Mouse (Mus musculus) CH12F3 (cell line): ENCODE results near the gene Crygd.
"Not testable (repeated sequence)": the region's sequence is repeated elsewhere in the genome, so short reads cannot be mapped to it uniquely, and the experiment has no call there.

Experiments
- in situ Hi-C: fragments of 300-500 bp; cut with MboI; formaldehyde crosslinking; loops from 2 replicates; pipeline ENCODE4 v1.14.3; 2020; ENCODE audit warnings: low sequenced_read_pairs

Gene Crygd

DNA sequence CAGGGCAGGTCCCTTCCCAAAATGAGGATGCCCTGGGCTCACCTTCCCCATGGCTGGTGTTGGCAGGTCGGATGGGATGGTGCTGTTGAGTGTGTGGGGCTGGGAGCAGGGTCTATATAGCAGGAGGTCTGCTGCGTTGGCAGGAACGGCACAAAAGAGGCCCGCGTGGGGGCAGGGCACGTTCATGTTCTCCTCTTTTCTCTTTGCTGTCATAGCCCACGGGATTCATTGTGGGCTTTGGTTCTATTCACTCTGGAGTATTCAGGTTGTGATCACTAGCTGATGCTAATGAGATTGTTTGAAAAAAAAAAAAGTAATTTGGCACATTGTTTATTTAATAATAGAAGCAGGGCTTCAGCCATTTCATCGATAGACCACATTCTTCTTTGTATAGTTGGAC, at the start of gene Crygd:
Gene Crygd (minus strand): TSS at position 101 of the 400 bp plus-strand sequence.
- in situ Hi-C loops = no loop called here

DNA sequence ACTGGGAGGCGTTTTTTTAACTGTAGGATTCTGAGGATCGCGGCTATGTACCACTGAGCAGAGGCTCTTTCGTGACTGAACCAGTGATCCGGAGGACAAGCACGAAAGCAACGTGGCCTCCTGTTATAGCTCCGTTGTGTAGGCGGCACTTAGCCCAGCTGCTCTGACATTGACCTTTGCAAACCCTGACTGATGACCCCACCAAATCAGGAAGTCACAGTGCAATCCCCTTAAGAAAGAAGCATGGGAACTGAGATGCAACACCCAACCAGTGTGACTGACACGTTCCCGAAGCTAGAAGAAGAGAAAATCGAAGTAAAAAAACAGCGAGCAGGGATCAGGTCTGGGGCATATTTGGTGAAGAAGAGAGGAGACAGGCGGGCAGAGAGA, 49.5 kb upstream of the Crygd start:
- in situ Hi-C loops = no loop called here

DNA sequence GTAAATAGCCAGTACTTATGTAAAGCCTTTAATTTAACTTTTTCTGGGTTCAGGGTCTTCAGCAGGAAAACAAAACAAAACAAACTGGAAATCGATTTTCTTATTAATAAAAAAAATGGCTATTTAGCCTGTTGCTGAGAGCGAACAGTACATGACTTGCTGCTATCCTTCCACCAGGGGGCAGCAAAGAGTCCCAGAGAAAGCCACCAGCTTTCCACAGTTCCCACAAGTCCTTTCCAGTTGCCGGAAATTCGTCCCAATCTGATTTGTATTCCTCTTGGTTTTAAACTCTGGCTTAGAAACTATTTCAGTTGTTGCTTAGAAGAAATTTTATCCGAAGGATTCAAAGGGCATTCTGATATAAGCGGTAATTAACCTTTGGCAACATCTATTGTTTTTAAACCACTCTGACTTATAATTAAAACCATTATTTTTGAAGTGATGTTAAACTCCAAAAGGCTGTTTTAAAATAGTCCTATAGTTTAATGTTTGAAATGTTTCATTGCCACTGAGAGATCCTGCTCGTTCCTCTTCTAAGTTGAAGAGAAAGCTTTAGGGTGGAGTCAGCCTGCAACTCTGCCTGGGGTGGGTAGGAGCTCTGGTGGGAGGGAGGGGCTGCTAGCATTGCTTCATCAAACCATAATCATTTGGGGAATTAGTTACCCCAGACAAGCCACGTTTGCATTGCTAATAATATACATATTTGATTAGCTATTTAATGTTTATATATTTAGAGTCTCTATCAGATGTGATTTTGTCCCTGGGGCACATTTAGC, 49.0 kb upstream of the Crygd start:
- in situ Hi-C loops = no loop called here

DNA sequence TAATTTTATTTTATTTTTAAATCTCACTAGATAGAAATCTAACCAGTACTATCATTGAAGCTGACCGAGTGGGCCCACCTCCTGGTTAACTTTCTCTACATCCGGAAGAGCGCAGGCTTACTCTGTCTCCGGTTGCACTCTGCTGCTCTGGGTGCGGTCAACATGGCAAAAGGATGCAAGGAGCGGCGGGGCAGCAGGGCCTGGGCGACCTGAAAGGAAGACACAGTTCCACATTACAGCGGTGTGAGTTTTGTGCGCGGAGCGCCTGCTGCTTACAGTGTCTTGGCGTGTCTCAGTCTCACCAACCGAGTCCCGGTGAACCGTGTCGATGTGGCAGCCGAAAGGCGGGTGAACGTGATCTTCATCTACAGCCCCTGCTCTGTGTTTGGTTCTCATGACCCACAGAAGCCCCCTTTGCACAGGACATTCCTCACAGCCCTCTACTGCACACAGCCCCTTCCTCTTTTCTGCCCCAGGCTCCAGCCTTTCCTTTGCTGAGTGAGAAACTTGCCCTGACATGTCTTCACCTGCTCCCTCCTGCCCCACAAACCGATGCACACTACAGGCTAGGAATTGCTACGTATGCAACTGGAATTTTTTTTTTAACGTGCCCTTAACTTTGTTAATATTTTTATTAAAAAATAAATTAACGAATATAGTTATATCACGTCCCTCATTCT, 46.6 kb upstream of the Crygd start:
- in situ Hi-C loops = no loop called here

DNA sequence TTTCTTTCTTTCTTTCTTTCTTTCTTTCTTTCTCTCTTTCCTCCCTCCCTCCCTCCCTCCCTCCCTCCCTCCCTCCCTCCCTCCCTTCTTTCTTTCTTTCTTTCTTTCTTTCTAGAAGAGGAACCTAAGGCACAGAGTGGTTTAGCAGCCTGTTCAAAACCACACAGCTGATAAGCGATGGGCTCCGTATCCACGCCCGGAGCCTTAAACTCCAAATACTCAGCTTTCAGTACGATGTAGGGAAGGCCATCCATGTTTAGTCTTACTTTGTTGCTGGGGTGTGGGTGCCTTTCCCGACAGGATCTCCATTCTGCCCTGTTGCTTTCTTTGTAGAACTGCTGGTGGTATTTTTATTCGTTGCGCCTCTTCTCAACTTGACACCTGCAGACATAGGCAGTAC, 45.9 kb upstream of the Crygd start:
- in situ Hi-C loops = no loop called here

GRCm38 (mm10) chr1:65107654-65108279, 44.5 kb upstream of the Crygd start:
- in situ Hi-C loops = no loop called here

DNA sequence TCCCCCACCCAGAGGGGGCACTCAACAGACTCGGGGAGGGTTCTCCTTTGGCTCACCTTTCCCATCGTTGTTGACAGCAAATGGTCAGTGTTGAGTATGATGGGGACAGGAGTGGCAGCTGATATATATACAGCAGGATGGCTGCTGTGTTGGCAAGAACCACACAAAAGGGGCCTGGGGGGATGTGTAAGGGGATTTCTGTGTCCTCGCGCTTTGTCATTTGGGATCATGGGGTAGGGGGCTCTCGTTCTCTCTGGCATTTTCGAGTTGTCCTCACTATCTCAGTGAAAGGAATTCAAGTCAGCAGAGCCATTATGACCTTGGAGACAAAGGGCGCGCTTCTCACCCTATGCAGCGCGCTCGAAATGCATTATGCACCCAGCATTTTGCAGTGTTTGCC, 40.0 kb upstream of the Crygd start, which contains the start of gene Cryga:
Gene Cryga (minus strand): TSS at position 101 of the 400 bp plus-strand sequence.
- in situ Hi-C loops = no loop called here

DNA sequence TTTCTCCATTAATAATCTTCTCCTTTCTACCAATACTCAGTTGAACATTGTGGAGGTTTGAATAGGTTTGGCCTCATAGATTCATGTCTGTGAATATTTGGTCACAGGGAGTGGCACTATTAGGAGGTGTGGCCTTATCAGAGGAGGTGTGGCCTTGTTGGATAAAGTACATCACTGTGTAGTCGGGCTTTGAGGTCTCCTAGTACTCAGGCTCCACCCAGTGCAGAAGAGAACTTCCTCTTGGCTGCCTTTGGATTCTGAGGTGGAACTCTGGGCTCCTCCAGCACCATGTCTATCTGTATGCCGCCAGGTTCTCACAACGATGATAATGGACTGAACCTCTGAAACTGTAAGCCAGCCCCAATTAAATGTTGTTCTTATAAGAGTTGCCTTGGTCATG, 33.7 kb upstream of the Crygd start:
- in situ Hi-C loops = no loop called here

DNA sequence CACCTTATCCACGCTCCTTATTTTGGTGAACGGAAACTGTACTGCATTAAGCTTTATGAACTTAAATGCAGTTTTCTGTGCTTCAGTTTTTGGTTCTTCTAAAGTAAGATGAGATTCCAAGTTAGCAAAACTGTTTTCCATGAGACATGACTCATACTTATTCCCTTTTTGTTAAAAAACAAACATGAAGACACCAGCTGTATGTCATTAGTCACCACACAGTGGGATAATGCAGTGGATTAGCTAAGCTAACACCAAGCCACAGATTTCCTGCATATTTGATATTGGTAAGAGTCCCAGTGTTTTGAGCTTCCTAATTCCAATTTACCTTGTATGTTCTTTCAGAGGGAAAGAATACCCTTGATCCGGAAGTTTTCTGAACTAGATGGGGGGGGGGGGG, 28.3 kb upstream of the Crygd start:
- in situ Hi-C loops = no loop called here

- in situ Hi-C loops = no loop called here
These were observed 27.1 kb upstream of the Crygd start for GRCm38 (mm10) chr1:65090370-65090769.

DNA sequence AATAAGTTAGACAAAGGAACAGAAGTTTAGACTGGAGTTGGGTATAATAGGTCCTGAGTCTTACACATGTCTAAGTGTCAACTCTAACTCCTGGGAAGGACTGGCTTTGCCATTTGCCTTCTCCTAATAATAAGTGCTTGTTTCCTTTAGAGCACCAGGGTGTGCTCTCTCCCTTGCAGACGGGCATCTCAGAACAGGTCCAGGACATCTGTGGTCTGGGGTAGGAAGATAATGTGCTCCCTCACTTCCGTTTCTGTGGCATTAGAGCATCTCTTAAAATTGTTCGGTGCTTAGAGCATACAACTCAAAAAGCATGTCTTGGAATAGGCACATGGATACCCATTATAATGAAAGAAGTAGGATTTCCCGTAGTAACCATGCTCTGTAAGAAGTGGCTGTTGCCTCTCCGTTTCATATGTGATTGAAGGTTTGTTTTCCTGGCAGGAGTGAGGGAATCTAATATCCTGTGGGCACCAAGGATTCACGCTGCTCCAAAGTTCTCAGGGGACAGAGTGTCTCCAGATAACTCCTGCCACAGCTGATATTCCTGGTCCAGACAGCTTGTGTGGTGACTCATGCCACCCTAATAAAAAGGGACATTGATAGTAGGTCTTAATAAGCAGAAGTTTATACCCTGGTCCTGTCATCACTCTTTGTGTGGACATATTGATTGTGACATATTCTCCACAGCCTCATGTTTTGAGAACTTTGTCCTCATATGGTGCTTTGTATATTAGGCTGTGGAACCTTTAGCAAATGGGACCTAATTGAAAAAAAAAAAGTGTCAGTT, 25.5 kb upstream of the Crygd start:
- in situ Hi-C loops = no loop called here

GRCm38 (mm10) chr1:65082188-65082587, 18.9 kb upstream of the Crygd start, which contains the start of gene Crygb:
Gene Crygb (minus strand): TSS chr1:65082288.
- in situ Hi-C loops = no loop called here

- in situ Hi-C loops = no loop called here
These were observed 12.4 kb upstream of the Crygd start for GRCm38 (mm10) chr1:65075607-65076006.

- in situ Hi-C loops = no loop called here
These were observed 10.3 kb upstream of the Crygd start, which contains the start of gene Crygc for GRCm38 (mm10) chr1:65073589-65073988. Gene Crygc (minus strand): TSS chr1:65073689.

DNA sequence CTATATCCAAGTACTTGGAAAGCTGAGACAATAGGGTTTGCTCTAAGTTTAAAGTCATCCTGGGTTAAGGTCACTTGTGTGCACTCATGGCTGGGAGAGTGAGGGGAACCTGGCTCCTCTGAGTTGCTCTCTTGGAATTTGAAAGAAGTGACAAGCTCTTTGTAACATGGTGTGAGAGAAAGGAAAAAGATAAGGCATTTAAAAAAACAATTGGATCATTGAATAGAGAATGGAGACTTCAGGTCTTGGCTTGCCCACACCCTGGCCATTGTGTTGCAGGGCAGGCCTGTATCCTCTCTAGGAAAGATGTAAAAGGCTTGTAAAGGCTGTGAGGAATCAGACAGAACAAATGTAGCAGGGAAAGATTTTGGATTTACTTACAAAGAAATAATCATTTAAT, 4.6 kb upstream of the Crygd start:
- in situ Hi-C loops = no loop called here

DNA sequence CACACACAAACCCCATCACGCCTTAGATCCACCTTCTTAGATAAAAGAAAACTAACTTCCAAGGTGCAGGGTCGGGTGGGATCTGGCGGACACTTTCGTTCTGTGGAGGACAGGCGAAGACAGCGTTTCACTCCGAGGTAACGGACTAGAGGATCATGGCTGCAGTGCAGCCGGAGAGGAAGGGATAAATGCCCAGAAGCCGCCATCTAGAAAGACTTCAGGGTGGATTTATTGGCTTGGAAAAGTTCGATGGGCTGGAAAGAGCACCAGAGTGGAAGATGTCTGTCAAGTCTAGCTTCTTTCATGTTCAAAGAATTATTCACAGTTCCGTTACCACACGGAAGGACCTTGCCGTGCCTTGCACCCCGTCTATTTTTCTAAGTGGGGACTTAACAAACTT, 949 bp upstream of the Crygd start:
- in situ Hi-C loops = no loop called here

DNA sequence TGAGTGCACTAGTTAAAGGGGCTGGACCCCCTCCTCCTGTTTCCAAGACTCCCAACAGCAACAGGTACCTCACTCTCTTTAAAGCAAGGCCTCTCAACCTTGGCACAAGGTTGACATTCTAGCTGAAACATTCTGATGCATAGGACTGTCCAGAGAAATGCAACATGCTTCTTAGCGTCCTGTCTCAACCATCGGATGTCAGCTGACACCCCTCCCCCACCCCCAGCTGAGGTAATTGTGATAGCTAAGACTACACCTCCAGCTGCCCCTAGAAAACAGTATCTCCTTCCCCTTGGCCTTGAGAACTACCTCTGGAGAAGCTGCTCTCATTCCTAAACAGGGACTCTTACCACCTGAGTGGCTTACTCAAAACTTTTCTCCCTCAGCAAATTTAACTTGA, 11.1 kb downstream of the Crygd start:
- in situ Hi-C loops = no loop called here

GRCm38 (mm10) chr1:65051696-65052095, 11.6 kb downstream of the Crygd start:
- in situ Hi-C loops = no loop called here

DNA sequence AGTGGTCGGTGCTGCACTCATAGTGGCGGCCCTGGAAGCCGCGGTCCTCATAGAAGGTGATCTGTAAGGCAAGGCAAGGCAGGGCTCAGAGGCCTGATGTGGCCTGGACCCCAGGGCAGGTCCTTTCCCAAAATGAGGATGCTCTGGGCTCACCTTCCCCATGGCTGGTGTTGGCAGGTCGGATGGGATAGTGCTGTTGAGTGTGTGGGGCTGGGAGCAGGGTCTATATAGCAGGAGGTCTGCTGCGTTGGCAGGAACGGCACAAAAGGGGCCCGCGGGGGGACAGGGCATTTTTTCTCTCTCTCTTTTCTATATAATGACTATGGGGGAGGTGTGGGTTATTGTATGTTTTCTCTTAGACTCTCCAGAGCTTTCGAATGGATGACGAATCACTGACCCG, 12.3 kb downstream of the Crygd start, which contains the start of gene Cryge:
Gene Cryge (minus strand): TSS at position 198 of the 400 bp plus-strand sequence.
- in situ Hi-C loops = not testable (repeated sequence)

- in situ Hi-C loops = no loop called here
These were observed 14.5 kb downstream of the Crygd start for GRCm38 (mm10) chr1:65048781-65049180.
